Mouse (Mus musculus) thymus, adult 2 months (tissue): Measurements from ENCODE around the gene Myh13. TPM values are rescaled to one million over a fixed set of nuclear protein-coding genes. Genes with fewer than 3 reads are reported as not detected.

ENCODE experiments used
- DNase-seq: peaks from one replicate; pipeline ENCODE4 v3.0.0; 2021
- H3K27ac ChIP-seq: fragments of 200-500 bp; 2 replicates; pipeline ENCODE4 v1.5.1; 2012; ENCODE audit warnings: low read length, control low read depth; ENCODE audit not compliant: control insufficient read depth, insufficient read depth
- H3K27me3 ChIP-seq: fragments of 200-500 bp; 2 replicates; pipeline ENCODE4 v1.6.1; 2012; ENCODE audit warnings: mild to moderate bottlenecking, low read length, moderate library complexity, mixed read lengths; ENCODE audit not compliant: control insufficient read depth, insufficient read depth
- H3K36me3 ChIP-seq: fragments of 200-500 bp; 2 replicates; pipeline ENCODE4 v1.6.1; 2012; ENCODE audit warnings: mild to moderate bottlenecking, low read length, moderate library complexity; ENCODE audit not compliant: control insufficient read depth, insufficient read depth
- H3K4me1 ChIP-seq: fragments of 200-500 bp; replicated peaks from 2 replicates; pipeline ENCODE4 v1.6.1; 2012; ENCODE audit warnings: low read length; ENCODE audit not compliant: control insufficient read depth, insufficient read depth
- H3K4me3 ChIP-seq: fragments of 200-500 bp; 2 replicates; pipeline ENCODE4 v1.5.1; 2012; ENCODE audit warnings: mild to moderate bottlenecking, low read length, control low read depth, moderate library complexity; ENCODE audit not compliant: control insufficient read depth, insufficient read depth
- CTCF ChIP-seq: fragments of 200-500 bp; IDR thresholded peaks from 2 replicates; pipeline ENCODE4 v1.5.1; 2012; ENCODE audit warnings: mild to moderate bottlenecking, control low read depth, low read length, moderate library complexity, borderline replicate concordance; ENCODE audit not compliant: control insufficient read depth, poor library complexity, insufficient read depth; ENCODE audit errors: extremely low read depth
- POLR2A ChIP-seq: fragments of 200-500 bp; IDR thresholded peaks from 2 replicates; pipeline ENCODE4 v1.6.1; 2012; ENCODE audit warnings: mild to moderate bottlenecking, low read length, control low read depth, moderate library complexity; ENCODE audit not compliant: control insufficient read depth, poor library complexity, insufficient read depth; ENCODE audit errors: extremely low read depth
- WGBS: fragments of 180-500 bp; shearing (Covaris S2); methylation state at CpG from one replicate; pipeline ENCODE4 v1.1.7; 2018; 5-methylcytosine and 5-hydroxymethylcytosine counted together
- polyA plus RNA-seq: library from polyadenylated mRNA; depleted of rRNA; stranded (reverse); fragments of >200 nt; gene quantifications from 2 replicates; pipeline ENCODE4 v1.2.3, GENCODE M21; 2012; rRNA removed

Myh13 gene
- polyA plus RNA-seq, result 0.03 and 0.17 TPM in 2 replicates

DNA sequence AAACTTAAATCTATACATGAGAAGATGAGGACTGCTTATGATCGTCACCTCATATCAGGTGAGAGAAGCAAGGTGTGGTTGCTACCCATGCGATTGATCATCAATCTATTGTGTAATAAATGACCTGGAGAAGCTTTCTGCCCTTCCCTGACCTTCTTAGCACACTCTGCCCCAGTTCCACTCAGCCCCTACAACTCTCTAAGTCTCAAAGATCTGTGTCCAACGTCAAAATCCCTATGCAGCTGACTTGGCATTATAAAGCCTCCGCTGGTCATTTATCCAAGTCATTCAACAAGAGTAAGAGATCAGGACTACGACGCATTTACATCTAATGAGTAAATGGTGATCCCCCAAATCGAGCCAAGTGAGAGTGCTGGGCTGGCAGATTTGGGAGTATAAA lies at the start of gene Myh13:
Gene Myh13 (plus strand): TSS at position 301 of the 400 bp plus-strand sequence.
- no peak for DNase-seq
- Histone ChIP-seq H3K4me1 (no peaks in the 10 kb centered on the region), H3K36me3 (no peaks in the 10 kb centered on the region), H3K27me3 (no peaks in the 10 kb centered on the region), H3K4me3 (no peak within 1 kb of the TSS), H3K27ac (no peak within 1 kb of the TSS)
- no peak for TF ChIP-seq POLR2A
- no peak for TF ChIP-seq CTCF
- WGBS, result 89% methylated on average over 7 of the region's 7 CpGs

DNA sequence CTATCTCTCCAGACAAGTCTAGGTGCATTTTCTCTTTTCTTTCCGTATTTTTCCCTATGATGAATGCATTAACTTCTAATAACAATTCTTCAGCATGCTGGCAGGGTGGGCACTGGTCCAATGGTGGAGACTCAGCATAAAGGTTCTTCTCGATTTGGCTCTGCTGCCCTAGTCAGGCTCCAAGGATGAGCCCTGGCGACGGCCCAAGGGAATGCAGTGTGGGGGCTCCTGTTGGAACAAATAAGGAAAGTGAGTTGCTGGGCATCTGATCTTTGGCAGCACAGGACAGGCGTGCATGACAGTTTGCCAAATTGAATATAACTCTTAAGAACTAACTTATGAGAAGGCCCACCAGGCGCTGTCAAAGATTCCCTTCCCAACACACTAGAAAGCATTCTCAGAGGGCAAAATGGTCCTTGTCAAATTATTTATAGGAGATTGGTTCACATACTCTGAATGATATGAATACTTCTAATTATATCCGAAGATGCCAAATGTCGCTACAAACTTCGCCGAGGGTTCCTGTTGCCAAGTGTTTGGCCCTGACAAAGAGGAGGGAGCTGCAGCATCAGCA lies 44.8 kb upstream of the Myh13 start, which contains the start of gene Myh8:
Gene Myh8 (plus strand): TSS at position 524 of the 574 bp plus-strand sequence.
- WGBS, result 91% methylated on average over 10 of the region's 10 CpGs
- H3K4me3 ChIP-seq, result no peak within 1 kb of the TSS
- no peaks in the 10 kb centered on the region for H3K27me3 ChIP-seq
- H3K27ac ChIP-seq, result no peak within 1 kb of the TSS
- no peak for TF ChIP-seq POLR2A
- no peak for TF ChIP-seq CTCF
- no peaks in the 10 kb centered on the region for H3K4me1 ChIP-seq
- no peak for DNase-seq
- no peaks in the 10 kb centered on the region for H3K36me3 ChIP-seq

- TF ChIP-seq POLR2A (no peak), CTCF (no peak)
- no peak overlapping the region for H3K4me3 ChIP-seq
- H3K36me3 ChIP-seq, result no peaks in the 10 kb centered on the region
- DNase-seq, result no peak
- H3K4me1 ChIP-seq, result no peaks in the 10 kb centered on the region
- no peaks in the 10 kb centered on the region for H3K27me3 ChIP-seq
- H3K27ac ChIP-seq, result no peak overlapping the region
- 75% methylated on average over 1 of the region's 1 CpGs for WGBS
These were observed 28.0 kb upstream of the Myh13 start for GRCm38 (mm10) chr11:67293440-67293839.

DNA sequence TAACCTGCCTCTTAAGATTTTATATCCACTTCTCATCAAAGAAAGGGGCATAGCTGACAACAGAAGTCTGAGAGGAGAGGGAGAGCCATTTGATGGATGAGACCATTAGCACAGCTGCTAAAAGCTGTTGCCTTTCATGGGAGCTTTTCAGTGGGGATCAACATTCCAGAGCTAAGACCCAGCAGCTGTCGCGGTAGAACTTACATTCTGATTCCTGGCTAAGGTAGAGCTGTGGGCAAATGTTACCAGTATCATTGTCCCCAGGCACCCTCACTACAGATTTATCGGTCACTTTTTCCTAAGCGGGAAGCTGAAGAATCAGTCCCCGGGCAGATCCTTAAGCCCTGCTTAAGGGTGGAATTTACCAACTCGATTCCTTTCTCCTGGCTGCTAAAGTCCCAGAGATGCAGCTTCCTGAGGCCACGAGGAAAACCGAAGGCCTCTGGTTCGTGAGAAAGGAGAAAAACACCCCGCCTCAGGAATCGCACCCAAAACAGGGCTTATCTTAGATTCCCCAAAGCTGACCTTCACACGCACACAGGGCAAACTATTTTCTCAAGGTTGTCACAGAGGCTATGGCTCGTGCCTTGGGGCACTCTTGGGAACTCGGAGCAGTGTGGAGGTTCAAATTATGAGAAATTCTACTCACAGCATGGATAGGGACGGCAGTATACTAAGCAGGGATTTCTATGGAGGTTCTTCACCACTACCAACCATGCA lies 7.6 kb upstream of the Myh13 start:
- no peaks in the 10 kb centered on the region for H3K36me3 ChIP-seq
- TF ChIP-seq POLR2A, result no peak
- no peak for TF ChIP-seq CTCF
- H3K27me3 ChIP-seq, result no peaks in the 10 kb centered on the region
- no peak overlapping the region for H3K4me3 ChIP-seq
- H3K4me1 ChIP-seq, result no peaks in the 10 kb centered on the region
- no peak for DNase-seq
- 68% methylated on average over 15 of the region's 15 CpGs for WGBS
- H3K27ac ChIP-seq, result no peak overlapping the region

GRCm38 (mm10) chr11:67326536-67326935 lies 5.1 kb downstream of the Myh13 start:
- Histone ChIP-seq H3K27ac (no peak overlapping the region), H3K4me3 (no peak overlapping the region), H3K36me3 (no peaks in the 10 kb centered on the region), H3K4me1 (no peaks in the 10 kb centered on the region), H3K27me3 (no peaks in the 10 kb centered on the region)
- DNase-seq, result no peak
- TF ChIP-seq POLR2A (no peak), CTCF (no peak)
- WGBS, result 82% methylated on average over 2 of the region's 2 CpGs

DNA sequence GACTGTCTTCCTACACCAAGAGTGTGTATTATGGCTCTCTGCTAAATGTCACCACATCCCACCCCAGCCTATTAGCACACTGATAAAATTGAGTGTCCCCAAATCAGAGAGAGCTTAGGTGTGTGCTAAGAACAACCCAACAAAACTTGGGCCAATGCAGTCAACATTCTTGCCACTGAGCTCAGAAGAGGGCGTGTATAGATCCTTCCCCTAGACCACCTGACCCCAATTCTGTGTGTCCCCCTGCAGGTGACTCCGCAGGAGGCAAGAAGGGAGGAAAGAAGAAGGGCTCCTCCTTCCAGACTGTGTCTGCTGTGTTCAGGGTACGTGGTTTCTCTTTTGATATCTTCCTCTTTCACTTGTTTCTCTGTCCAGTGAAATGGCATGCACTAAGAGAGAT lies 23.1 kb downstream of the Myh13 start:
- TF ChIP-seq CTCF, result no peak
- no peak for TF ChIP-seq POLR2A
- Histone ChIP-seq H3K4me1 (no peaks in the 10 kb centered on the region), H3K27me3 (no peaks in the 10 kb centered on the region), H3K27ac (no peak overlapping the region), H3K36me3 (no peaks in the 10 kb centered on the region), H3K4me3 (no peak overlapping the region)
- DNase-seq, result no peak
- WGBS, result 48% methylated on average over 3 of the region's 3 CpGs
